Mouse (Mus musculus): Measurements from ENCODE around the gene Rtl5. TPM values are rescaled to one million over a fixed set of nuclear protein-coding genes. Genes with fewer than 3 reads are reported as not detected.

Rtl5 gene
- total RNA-seq, 2 experiments from 2014 or later, result 2.1 to 2.8 TPM

GRCm38 (mm10) chrX:102068811-102069540, 2.1 kb downstream of the Rtl5 start:
- no peak for DNase-seq
- intact Hi-C loops (cut with DNase I), result loop anchor here (5.0 kb wide), 1 partner anchor 262 kb away; no protein-coding TSS in a partner anchor

- no peak for DNase-seq
- intact Hi-C loops (cut with DNase I), result loop anchor here (2.0 to 5.0 kb wide), 2 partner anchors 122 to 260 kb away; partner anchors contain the start of gene Rps4x
Observed at GRCm38 (mm10) chrX:102067118-102067517, 4.0 kb downstream of the Rtl5 start.

- peak; percentile 79 to 82 for DNase-seq
Observed at GRCm38 (mm10) chrX:102066134-102066533, 5.0 kb downstream of the Rtl5 start.

GRCm38 (mm10) chrX:102065213-102065775, 5.8 kb downstream of the Rtl5 start:
- intact Hi-C loops (cut with DNase I), result loop anchor here (5.0 kb wide), 1 partner anchor 258 kb away; no protein-coding TSS in a partner anchor
- DNase-seq, result no peak

More at GRCm38 (mm10) chrX:102066134-102066533, 5.0 kb downstream of the Rtl5 start:
- intact Hi-C loops (cut with DNase I), result loop anchor here (1.0 to 5.0 kb wide), 4 partner anchors 85 to 259 kb away; partner anchors contain the start of gene Rps4x

- intact Hi-C loops (cut with DNase I), result loop anchor here (5.0 kb wide), 1 partner anchor 47 kb away; no protein-coding TSS in a partner anchor
- DNase-seq, result no peak
Observed at GRCm38 (mm10) chrX:102064062-102064461, 7.0 kb downstream of the Rtl5 start.

GRCm38 (mm10) chrX:102060891-102061290, 10.2 kb downstream of the Rtl5 start:
- DNase-seq, result peak; percentile 33 to 37
- intact Hi-C loops (cut with DNase I), result loop anchor here (5.0 kb wide), 1 partner anchor 44 kb away; no protein-coding TSS in a partner anchor

GRCm38 (mm10) chrX:102060243-102060642, 10.9 kb downstream of the Rtl5 start:
- no peak for DNase-seq
- intact Hi-C loops (cut with DNase I), result loop anchor here (5.0 kb wide), 1 partner anchor 43 kb away; no protein-coding TSS in a partner anchor

GRCm38 (mm10) chrX:102059437-102059836, 11.7 kb downstream of the Rtl5 start:
- intact Hi-C loops (cut with DNase I), result no loop called here
- DNase-seq, result no peak

- intact Hi-C loops (cut with DNase I), result no loop called here
- no peak for DNase-seq
Observed at GRCm38 (mm10) chrX:102054009-102054408, 17.1 kb downstream of the Rtl5 start.

- no peak for DNase-seq
- intact Hi-C loops (cut with DNase I), result no loop called here
Observed at GRCm38 (mm10) chrX:102053371-102053770, 17.7 kb downstream of the Rtl5 start.

- no peak for DNase-seq
- intact Hi-C loops (cut with DNase I), result no loop called here
Observed at GRCm38 (mm10) chrX:102051225-102051624, 19.9 kb downstream of the Rtl5 start.

GRCm38 (mm10) chrX:102050552-102050951, 20.6 kb downstream of the Rtl5 start:
- intact Hi-C loops (cut with DNase I), result no loop called here
- DNase-seq, result no peak

GRCm38 (mm10) chrX:102042386-102042785, 28.7 kb downstream of the Rtl5 start:
- DNase-seq, result no peak
- intact Hi-C loops (cut with DNase I), result no loop called here

- DNase-seq, result no peak
- intact Hi-C loops (cut with DNase I), result no loop called here
Observed at GRCm38 (mm10) chrX:102041562-102041961, 29.5 kb downstream of the Rtl5 start.

GRCm38 (mm10) chrX:102037506-102037905, 33.6 kb downstream of the Rtl5 start:
- DNase-seq, result peak; percentile 24 to 48
- intact Hi-C loops (cut with DNase I), result no loop called here

- intact Hi-C loops (cut with DNase I), result no loop called here
- DNase-seq, result no peak
Observed at GRCm38 (mm10) chrX:102036866-102037361, 34.2 kb downstream of the Rtl5 start.

- DNase-seq, result no peak
- intact Hi-C loops (cut with DNase I), result no loop called here
Observed at GRCm38 (mm10) chrX:102035671-102036070, 35.4 kb downstream of the Rtl5 start.

GRCm38 (mm10) chrX:102033566-102033965, 37.5 kb downstream of the Rtl5 start:
- intact Hi-C loops (cut with DNase I), result no loop called here
- DNase-seq, result no peak

- intact Hi-C loops (cut with DNase I), result no loop called here
- no peak for DNase-seq
Observed at GRCm38 (mm10) chrX:102032431-102032830, 38.7 kb downstream of the Rtl5 start.

- DNase-seq, result peak in 1 of 2 experiments; percentile 36
- intact Hi-C loops (cut with DNase I), result no loop called here
Observed at GRCm38 (mm10) chrX:102031851-102032250, 39.3 kb downstream of the Rtl5 start.

- intact Hi-C loops (cut with DNase I), result no loop called here
- no peak for DNase-seq
Observed at GRCm38 (mm10) chrX:102024976-102025375, 46.1 kb downstream of the Rtl5 start.

Data from heart, postnatal 10 days (tissue).